20 mouse cellular contexts compared by ENCODE assay signal in the genomic region with DNA sequence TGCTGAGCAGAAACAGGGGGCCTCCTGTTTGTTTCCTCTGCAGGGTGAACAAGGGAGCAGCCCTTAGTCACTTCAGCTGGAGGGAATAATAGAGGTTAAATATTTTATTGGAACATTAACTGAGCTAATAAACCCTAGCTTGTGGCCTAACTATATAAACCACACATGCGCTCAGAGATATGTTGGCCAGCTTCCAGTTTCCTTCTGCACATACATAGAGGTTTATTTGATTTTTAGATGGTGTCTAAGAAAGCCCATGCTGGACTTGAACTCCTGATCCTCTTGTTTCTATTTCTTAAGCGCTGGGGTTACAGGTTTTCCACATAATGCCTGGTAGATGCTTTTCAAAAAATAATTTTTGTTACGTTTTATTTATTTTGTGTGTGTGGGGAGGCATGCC. TPM values are rescaled to one million over a fixed set of nuclear protein-coding genes. Genes with fewer than 3 reads are reported as not detected.
DNase-seq lines count a peak whose midpoint lies in the region; ATAC-seq and TF ChIP-seq lines count a peak whose summit lies in the region.
"Had no signal": no experiment of that assay in that cellular context is flagged by ENCODE, and none has a peak within 500 bp of the region (broad histone marks: within the 10 kb centered on the region; RNA-seq: fewer than 3 reads in every experiment).

No protein-coding gene starts in this region.

- H3K4me3 ChIP-seq in heart, embryonic 12.5 days = peak overlapping the region; percentile 69
- H3K4me3 ChIP-seq in intestine, postnatal 0 days (ENCODE audit: low read depth, low read length) = peak overlapping the region; percentile 70; the same call in 1 of the 2 replicates
- H3K4me3 ChIP-seq in intestine, embryonic 15.5 days (replicated peaks) = no peak overlapping the region
- peak overlapping the region; percentile 66; the same call in 1 of the 2 replicates for H3K4me3 ChIP-seq in limb, embryonic 13.5 days

- H3K27ac ChIP-seq in heart, embryonic 12.5 days (ENCODE audit: poor library complexity, severe bottlenecking) = no peak overlapping the region
- H3K27ac ChIP-seq in intestine, postnatal 0 days (ENCODE audit: low read depth, low read length) = no peak overlapping the region
- no peak overlapping the region for H3K27ac ChIP-seq in intestine, embryonic 15.5 days
- H3K27ac ChIP-seq in limb, embryonic 13.5 days = no peak overlapping the region
- H3K27ac ChIP-seq: embryonic facial prominence, embryonic 15.5 days; hindbrain, embryonic 12.5 days; midbrain, embryonic 10.5 days had no signal

- peaks cover 11% of the 10 kb centered on the region for H3K9me3 ChIP-seq in heart, embryonic 12.5 days (replicated peaks)
- H3K9me3 ChIP-seq in intestine, postnatal 0 days (ENCODE audit: control insufficient read depth) = no peaks in the 10 kb centered on the region
- no peaks in the 10 kb centered on the region for H3K9me3 ChIP-seq in intestine, embryonic 15.5 days
- peaks cover 11% of the 10 kb centered on the region; the same call in 1 of the 2 replicates for H3K9me3 ChIP-seq in limb, embryonic 13.5 days
- H3K9me3 ChIP-seq: embryonic facial prominence, embryonic 15.5 days; hindbrain, embryonic 12.5 days had no signal

- peak overlapping the region; percentile 83 for H3K4me2 ChIP-seq in heart, embryonic 12.5 days
- H3K4me2 ChIP-seq in intestine, postnatal 0 days (replicated peaks; ENCODE audit: low read depth) = peak overlapping the region; percentile 92; the same call in 1 of the 2 replicates
- H3K4me2 ChIP-seq in intestine, embryonic 15.5 days (replicated peaks) = no peak overlapping the region
- H3K4me2 ChIP-seq in limb, embryonic 13.5 days (replicated peaks) = peak overlapping the region; percentile 97

- 0 out of 2 replicates have a peak, but pooled peaks cover 7% of the 10 kb centered on the region for H3K36me3 ChIP-seq in heart, embryonic 12.5 days
- H3K36me3 ChIP-seq in intestine, postnatal 0 days (ENCODE audit: control insufficient read depth, insufficient read depth) = peaks cover 5% of the 10 kb centered on the region; the same call in 1 of the 2 replicates
- H3K36me3 ChIP-seq in intestine, embryonic 15.5 days = no peaks in the 10 kb centered on the region
- H3K36me3 ChIP-seq in limb, embryonic 13.5 days = no peaks in the 10 kb centered on the region
- H3K36me3 ChIP-seq: embryonic facial prominence, embryonic 15.5 days; hindbrain, embryonic 12.5 days; midbrain, embryonic 10.5 days had no signal

- H3K27me3 ChIP-seq in heart, embryonic 12.5 days (replicated peaks) = no peaks in the 10 kb centered on the region
- no peaks in the 10 kb centered on the region for H3K27me3 ChIP-seq in intestine, postnatal 0 days (replicated peaks; ENCODE audit: control insufficient read depth, insufficient read depth, low read length)
- H3K27me3 ChIP-seq in intestine, embryonic 15.5 days (replicated peaks) = no peaks in the 10 kb centered on the region
- peaks cover 52% of the 10 kb centered on the region for H3K27me3 ChIP-seq in limb, embryonic 13.5 days

- no peak for TF ChIP-seq CTCF in intestine, postnatal 0 days (IDR thresholded peaks at IDR 0.05; ENCODE audit: low read depth)

- no peak for DNase-seq in heart, adult 11 months
- peak; percentile 70 for DNase-seq in 416B (ENCODE audit: low read depth)
- DNase-seq in right cerebral cortex, adult 2 months (ENCODE audit: low spot score in 2 of 2) = no peak
- DNase-seq: adrenal gland, postnatal 14 days; cerebellum, adult 2 months; cerebellum, postnatal 25 days; kidney, adult 2 months; kidney, postnatal 14 days; right cerebral cortex, adult 18-20 months had no signal

- peaks cover 19% of the 10 kb centered on the region; the same call in 1 of the 2 replicates for H3K4me1 ChIP-seq in heart, embryonic 12.5 days (replicated peaks)
- no peaks in the 10 kb centered on the region for H3K4me1 ChIP-seq in intestine, postnatal 0 days (replicated peaks; ENCODE audit: control insufficient read depth, insufficient read depth, low read length)
- peaks cover 9% of the 10 kb centered on the region; the same call in 1 of the 2 replicates for H3K4me1 ChIP-seq in intestine, embryonic 15.5 days (replicated peaks)
- H3K4me1 ChIP-seq in limb, embryonic 13.5 days = peaks cover 24% of the 10 kb centered on the region

- WGBS in heart, embryonic 12.5 days = 56% methylated on average over 3 of the region's 3 CpGs
- whole genome bisulfite sequencing in intestine, postnatal 0 days = 51% methylated on average over 3 of the region's 3 CpGs
- 45% methylated on average over 3 of the region's 3 CpGs for WGBS in intestine, embryonic 15.5 days
- WGBS in limb, embryonic 13.5 days = 41% methylated on average over 3 of the region's 3 CpGs

- ATAC-seq in heart, embryonic 12.5 days (ENCODE audit: insufficient number of reproducible peaks, low FRiP score) = no peak
- ATAC-seq in intestine, postnatal 0 days = no peak
- no peak for ATAC-seq in intestine, embryonic 15.5 days
- ATAC-seq in limb, embryonic 13.5 days (ENCODE audit: low FRiP score, low read depth) = peak; percentile 35; the same call in 1 of the 2 replicates
- ATAC-seq in activated CD4-positive, CD25-positive, alpha-beta regulatory T cell, adult 4 months = no peak
- ATAC-seq: forebrain, embryonic 14.5 days; lung, postnatal 0 days; midbrain, embryonic 16.5 days had no signal

- peak overlapping the region; percentile 86 for H3K9ac ChIP-seq in heart, embryonic 12.5 days
- H3K9ac ChIP-seq in intestine, postnatal 0 days (ENCODE audit: low read depth, low read length) = no peak overlapping the region
- no peak overlapping the region for H3K9ac ChIP-seq in intestine, embryonic 15.5 days
- H3K9ac ChIP-seq in limb, embryonic 13.5 days = 0 out of 2 replicates have a peak overlapping the region, but pooled peaks have one; percentile 13
- H3K9ac ChIP-seq: embryonic facial prominence, embryonic 15.5 days; hindbrain, embryonic 12.5 days had no signal

RNA-seq across cellular contexts. Expression of a gene that starts 1.0 kb away (rescaled TPM):
- polyA plus RNA-seq in heart, embryonic 12.5 days (2016; fragmentation: Nextera tagmentation; extraction: Ambion mirVana) = 11.8 and 12.1 TPM in 2 replicates
- 41.7 and 47.6 TPM in 2 replicates for polyA plus RNA-seq in intestine, postnatal 0 days (2015; fragmentation: Nextera tagmentation; extraction: Ambion mirVana)
- polyA plus RNA-seq in intestine, embryonic 15.5 days (2015; fragmentation: Nextera tagmentation; extraction: Ambion mirVana) = 12.0 and 12.6 TPM in 2 replicates
- polyA plus RNA-seq in limb, embryonic 13.5 days (2015; fragmentation: Nextera tagmentation; extraction: Ambion mirVana) = 2.4 and 3.2 TPM in 2 replicates
- 1 to 10 TPM in 1 of 2 experiments, under 1 TPM in 1; 0.37 to 1.0 TPM for polyA plus RNA-seq in activated CD4-positive, CD25-positive, alpha-beta regulatory T cell, adult 4 months (2017; shearing (Covaris generic))

RNA-seq across cellular contexts. Expression of a gene that starts 23.7 kb away (rescaled TPM):
- polyA plus RNA-seq in heart, embryonic 12.5 days (2016; fragmentation: Nextera tagmentation; extraction: Ambion mirVana) = 33.9 and 34.2 TPM in 2 replicates
- 10.6 and 12.5 TPM in 2 replicates for polyA plus RNA-seq in intestine, postnatal 0 days (2015; fragmentation: Nextera tagmentation; extraction: Ambion mirVana)
- polyA plus RNA-seq in intestine, embryonic 15.5 days (2015; fragmentation: Nextera tagmentation; extraction: Ambion mirVana) = 26.7 and 30.0 TPM in 2 replicates
- 35.1 and 36.9 TPM in 2 replicates for polyA plus RNA-seq in limb, embryonic 13.5 days (2015; fragmentation: Nextera tagmentation; extraction: Ambion mirVana)
- 10 to 100 TPM; 25.1 to 27.4 TPM for polyA plus RNA-seq in activated CD4-positive, CD25-positive, alpha-beta regulatory T cell, adult 4 months (2017; shearing (Covaris generic))

RNA-seq across cellular contexts. Expression of a gene that starts 46.1 kb away (rescaled TPM):
- polyA plus RNA-seq in heart, embryonic 12.5 days (2016; fragmentation: Nextera tagmentation; extraction: Ambion mirVana) = 137 and 146 TPM in 2 replicates
- 195 and 203 TPM in 2 replicates for polyA plus RNA-seq in intestine, postnatal 0 days (2015; fragmentation: Nextera tagmentation; extraction: Ambion mirVana)
- polyA plus RNA-seq in intestine, embryonic 15.5 days (2015; fragmentation: Nextera tagmentation; extraction: Ambion mirVana) = 169 and 172 TPM in 2 replicates
- polyA plus RNA-seq in limb, embryonic 13.5 days (2015; fragmentation: Nextera tagmentation; extraction: Ambion mirVana) = 178 and 179 TPM in 2 replicates
- polyA plus RNA-seq in activated CD4-positive, CD25-positive, alpha-beta regulatory T cell, adult 4 months (2017; shearing (Covaris generic)) = 100 to 1,000 TPM; 160 to 189 TPM

RNA-seq across cellular contexts. Expression of a gene that starts 46.1 kb away (rescaled TPM):
- polyA plus RNA-seq in heart, embryonic 12.5 days (2016; fragmentation: Nextera tagmentation; extraction: Ambion mirVana) = 13.0 and 19.1 TPM in 2 replicates
- polyA plus RNA-seq in intestine, postnatal 0 days (2015; fragmentation: Nextera tagmentation; extraction: Ambion mirVana) = 6.7 and 7.4 TPM in 2 replicates
- 13.6 and 16.2 TPM in 2 replicates for polyA plus RNA-seq in intestine, embryonic 15.5 days (2015; fragmentation: Nextera tagmentation; extraction: Ambion mirVana)
- 19.6 and 21.2 TPM in 2 replicates for polyA plus RNA-seq in limb, embryonic 13.5 days (2015; fragmentation: Nextera tagmentation; extraction: Ambion mirVana)
- polyA plus RNA-seq in activated CD4-positive, CD25-positive, alpha-beta regulatory T cell, adult 4 months (2017; shearing (Covaris generic)) = 10 to 100 TPM; 12.3 to 12.5 TPM

Comparison
In these comparisons a context has a peak if more than half of its experiments do, and no peak if none do; other contexts are left out.
1. H3K9ac ChIP-seq: peak in heart, embryonic 12.5 days (single experiment) and limb, embryonic 13.5 days (single experiment); none in intestine, postnatal 0 days (single experiment) and intestine, embryonic 15.5 days (single experiment).